Mouse (Mus musculus): ENCODE data around the gene Unc5b. TPM values are rescaled to one million over a fixed set of nuclear protein-coding genes. Genes with fewer than 3 reads are reported as not detected.
"Not testable (repeated sequence)": the region's sequence is repeated elsewhere in the genome, so short reads cannot be mapped to it uniquely, and the experiment has no call there.

The Unc5b gene
- 1 to 10 TPM; 5.9 to 6.2 TPM for total RNA-seq (2021)
- polyA plus RNA-seq (2012; rRNA removed), result 9.4 and 9.9 TPM in 2 replicates
- long read RNA-seq, partial matches to known transcripts, result 1 of 1 reads
- long read RNA-seq, other reads (novel, unspliced or antisense), result 0 of 1 reads

DNA sequence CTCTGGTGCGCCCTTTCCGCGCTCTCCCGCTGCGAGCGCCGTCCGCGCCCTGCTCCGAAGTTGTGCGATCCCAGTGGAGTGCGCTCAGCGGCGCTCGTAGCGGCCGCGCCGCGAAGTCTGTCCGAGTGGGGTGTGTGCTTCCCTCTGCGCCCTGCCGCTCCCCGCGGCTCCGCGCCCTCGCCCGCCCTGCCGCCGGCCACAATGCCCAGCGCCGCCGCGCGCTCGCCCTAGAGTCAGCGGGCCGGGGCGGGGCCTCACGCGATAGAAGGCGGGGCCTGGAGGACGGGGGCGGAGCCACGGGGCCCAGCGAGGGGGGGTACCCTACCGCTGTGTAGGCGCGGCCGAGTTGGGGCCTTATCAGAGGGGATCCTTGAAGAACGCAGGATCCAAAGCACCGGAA, at the start of gene Unc5b:
Gene Unc5b (minus strand): TSS at position 203 of the 400 bp plus-strand sequence.
- peak; percentile 98 for DNase-seq

DNA sequence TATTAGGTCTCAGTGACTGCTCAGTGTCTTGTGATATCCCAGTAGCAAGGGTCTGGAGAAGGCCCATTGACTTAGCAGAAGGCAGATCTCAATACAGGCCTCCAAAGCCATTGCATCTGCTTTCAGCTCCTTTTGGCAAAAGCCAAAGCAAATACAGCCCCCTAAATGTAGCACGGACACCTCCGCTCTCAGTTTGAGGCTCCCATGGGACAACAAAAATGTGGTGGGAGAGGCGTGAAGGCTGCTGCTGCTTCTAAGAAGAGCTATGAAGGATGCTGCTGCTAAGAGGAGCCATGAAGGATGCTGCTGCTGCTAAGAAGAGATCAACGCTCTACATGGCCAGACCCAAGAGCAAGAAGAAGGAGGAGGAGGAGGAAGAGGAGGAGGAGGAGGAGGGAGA, 48.4 kb upstream of the Unc5b start:
- no peak for DNase-seq

DNA sequence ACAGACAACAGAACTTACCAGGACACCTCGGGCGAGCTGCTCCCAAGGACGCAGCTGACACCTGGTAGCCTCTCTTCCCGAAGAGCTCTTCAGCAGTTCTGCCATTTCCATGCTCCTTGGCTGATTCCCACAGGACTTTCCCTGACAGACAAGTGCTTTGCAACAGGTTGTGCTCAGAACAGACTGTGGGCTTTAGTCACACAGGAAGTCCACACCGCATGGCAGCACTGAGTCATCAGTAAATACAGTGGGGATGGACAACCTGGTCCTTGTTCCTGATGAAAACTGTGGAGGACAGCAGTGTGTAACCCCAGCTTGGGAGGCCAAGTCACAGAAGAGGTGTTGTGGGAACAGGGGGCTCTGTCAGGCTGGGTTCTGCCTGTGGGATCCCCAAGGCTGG, 45.7 kb upstream of the Unc5b start:
- DNase-seq, result no peak

DNA sequence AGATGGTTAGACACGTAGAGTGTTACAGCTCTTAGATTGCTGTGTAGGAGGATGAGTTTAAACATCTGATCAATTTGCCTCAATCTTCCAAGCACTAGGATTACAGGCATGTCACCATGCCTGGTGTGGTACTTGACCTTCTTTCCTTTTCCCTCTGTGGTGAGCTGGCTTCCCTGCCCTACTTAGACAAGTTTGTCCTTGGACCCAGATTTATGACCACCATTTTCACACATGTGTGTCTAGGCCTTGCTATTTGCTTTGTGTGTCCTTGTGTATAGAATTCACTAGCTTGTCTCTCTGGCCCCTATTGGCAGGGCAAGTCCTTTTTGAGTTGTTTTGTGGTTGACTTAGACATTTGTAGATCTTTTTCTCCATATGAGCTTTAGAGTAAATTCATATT, 43.6 kb upstream of the Unc5b start:
- peak; percentile 68 for DNase-seq

DNA sequence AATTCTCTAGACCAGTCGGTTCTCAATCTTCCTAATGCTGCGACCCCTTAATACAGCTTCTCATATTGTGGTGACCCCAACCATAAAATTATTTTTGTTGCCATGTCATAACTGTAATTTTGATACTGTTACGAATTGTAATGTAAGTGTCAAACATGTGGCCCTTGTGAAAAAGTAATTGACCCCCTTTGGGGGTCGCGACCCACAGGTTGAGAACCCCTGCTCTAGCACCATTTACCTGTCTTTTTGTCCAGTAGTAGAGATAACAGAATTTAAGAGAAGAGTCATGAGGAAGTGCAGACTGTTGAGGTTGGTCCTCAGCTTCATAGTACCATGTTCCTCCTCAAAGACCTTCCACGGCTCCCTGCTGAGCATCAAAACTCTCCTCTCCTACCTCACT, 31.9 kb upstream of the Unc5b start:
- DNase-seq, result no peak

DNA sequence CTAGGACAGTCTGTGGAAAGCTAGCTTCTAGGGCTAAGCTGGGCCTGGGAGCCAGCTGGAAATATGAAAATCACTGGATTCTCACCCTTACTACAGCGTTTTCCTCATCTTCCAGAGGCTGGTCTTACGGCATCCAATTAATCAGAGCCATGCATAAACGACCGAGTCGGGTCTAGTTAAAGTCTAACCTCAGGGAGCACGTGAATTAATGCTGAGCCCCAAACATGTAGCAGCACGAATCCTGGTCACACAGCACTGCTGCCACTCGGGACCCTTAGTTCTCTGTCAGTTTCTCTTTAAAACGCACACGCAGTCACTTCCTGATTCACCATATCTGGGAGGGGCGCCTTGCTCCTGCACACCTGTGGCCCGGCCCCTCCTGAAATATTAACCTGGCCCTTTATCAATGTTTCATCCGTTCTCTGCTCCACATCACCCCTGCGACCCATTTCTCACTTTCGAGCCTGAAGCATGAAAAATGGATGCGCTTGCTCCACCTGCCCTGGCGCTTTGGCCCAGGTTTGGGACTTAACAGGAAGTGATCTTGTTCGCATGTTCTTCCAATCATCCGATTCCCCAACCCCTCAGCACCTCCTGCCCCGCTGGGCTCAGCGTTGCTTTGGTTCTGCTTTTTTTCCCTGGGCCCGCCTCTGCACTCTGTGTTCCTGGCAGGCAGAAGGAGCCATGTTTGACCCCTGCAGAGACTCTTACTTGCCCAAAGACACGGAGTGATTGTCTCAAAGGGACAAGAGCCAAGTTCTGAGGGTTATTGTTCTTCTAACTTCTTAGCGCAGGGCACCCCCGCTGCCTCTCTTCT, 31.3 kb upstream of the Unc5b start:
- DNase-seq, result no peak

DNA sequence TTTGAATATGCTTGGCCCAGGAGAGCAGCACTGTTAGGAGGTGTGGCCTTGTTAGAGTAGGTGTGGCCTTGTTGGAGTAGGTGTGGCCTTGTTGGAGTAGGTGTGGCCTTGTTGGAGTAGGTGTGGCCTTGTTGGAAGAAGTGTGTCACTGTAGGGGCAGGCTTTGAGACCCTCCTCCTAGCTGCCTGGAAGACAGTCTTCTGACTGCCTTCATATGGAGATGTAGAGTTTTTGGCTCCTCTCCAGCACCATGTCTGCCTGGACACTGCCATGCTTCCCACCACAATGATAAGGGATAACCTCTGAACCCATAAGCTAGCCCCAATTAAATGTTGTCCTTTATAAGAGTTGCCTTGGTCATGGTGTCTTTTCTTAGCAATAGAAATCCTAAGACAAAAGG, 13.9 kb upstream of the Unc5b start:
- not testable (repeated sequence) for DNase-seq

DNA sequence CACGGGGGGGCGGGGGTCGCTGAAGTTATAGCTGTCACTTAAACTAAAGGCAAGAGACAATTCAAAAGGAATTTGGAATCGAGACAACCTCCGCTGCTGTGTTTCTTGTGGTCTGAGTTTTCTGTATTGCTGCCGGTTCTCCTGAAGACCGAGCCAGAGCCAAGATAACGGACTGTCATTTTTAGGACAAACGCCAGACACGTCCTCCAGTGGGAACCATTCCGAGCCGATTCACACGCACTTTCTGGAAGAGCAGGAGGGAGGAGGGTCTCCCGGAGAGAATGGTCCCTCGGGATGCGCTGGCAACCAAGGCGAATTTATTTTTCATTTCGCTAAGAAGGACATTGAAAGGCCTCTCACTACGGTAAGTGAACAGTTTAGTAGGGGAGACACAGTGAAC, 7.4 kb upstream of the Unc5b start:
- no peak for DNase-seq

DNA sequence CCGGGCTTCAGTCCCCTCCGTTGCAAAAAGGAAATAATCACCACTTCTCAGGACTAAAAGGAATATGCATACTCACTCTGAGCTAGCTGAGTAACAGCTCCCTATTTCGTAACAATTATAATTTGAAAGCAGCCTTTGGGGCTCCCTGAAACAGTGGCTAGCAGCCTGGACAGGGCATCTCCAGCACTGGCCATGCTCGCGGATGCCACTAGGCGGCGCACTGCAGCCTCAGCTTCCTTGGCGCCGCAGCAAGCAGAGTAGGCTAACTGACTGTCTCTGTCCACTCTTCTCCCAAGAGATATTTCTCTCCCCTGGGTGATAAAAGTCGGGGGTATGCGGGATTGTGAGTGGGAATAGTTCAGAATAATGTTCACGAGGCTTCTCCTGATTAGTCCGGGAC, 3.6 kb upstream of the Unc5b start:
- DNase-seq, result peak; percentile 82

DNA sequence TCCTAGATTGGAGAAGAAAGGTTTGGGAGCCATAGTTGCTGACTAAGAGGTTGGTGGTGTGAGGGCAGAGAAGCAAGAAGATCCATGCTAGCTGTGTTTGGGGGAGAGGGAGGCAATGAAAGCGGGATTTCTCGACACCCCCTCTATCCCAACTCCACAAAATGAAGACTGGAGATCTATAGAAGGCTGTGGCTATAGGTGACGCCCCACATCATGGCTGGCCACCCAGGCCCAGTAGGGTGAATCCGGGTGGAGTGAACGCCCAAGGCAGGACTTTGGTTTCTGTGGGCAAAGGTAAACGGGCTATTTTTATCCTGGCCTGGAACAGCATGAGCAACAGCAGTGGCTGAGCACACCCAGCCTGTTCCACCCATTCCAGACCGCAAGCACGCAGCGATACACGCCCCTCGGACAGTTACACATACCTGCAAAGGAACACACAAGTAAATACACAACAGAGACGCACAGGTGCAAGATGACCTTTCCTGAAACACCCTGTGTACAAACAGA, 1.3 kb upstream of the Unc5b start:
- no peak for DNase-seq

DNA sequence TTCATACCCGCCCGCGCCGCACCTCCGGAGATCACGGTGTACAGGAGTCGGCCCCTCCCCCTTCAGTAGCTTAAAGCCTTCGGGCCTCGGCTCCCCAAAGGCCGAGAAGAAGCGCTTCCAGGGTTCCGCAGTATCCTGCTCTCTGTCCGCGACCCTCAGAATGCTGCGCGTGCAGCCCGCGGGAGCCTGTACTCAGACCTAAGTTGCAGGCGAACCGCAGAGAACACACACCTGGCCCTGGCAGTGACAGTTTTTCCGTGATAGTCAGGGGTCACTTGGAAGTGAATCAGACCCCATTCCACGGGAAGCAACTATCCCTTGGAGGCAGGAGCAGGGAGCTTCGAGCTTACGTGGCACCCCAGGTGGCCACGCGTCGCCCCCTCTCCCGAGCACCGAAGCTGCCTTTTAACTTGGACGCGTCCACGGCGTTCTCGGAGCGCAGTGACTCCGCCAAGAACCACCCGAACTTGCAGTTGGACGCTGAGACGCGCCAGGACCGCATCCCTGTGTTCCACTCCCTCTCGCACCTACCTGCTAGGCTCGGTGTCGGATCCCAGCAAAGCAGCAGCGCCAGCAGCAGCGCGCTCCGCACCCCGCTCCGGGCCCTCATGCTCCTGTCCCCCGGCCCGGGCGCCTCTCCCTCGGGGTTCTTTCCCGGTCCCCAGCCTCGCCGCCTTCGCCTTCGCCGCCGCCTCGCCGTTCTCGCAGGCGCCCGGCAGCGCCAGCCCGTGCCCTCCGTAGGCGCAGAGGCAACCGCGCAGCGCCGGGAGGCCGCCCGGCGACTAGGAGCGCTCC, 628 bp downstream of the Unc5b start:
- no peak for DNase-seq

DNA sequence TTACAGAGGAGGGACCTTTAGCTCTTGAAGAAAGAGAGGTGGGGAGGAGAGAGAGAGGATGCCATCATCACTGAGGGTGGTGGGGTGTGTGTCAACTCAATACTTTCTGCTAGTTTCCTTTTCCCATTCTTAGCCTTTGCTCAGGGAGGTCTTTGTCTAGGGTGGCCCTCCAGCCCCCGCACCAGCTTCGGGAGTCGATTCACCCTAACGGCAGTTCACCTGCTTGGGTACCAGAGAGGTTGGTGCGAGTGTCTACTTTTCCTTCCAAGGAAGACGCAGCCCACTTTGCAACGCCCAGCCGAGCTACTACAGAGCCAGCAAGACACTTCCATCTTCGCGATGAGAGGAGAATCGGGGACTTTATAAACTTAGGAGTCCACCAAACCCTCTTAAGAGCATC, 1.4 kb downstream of the Unc5b start:
- DNase-seq, result no peak

DNA sequence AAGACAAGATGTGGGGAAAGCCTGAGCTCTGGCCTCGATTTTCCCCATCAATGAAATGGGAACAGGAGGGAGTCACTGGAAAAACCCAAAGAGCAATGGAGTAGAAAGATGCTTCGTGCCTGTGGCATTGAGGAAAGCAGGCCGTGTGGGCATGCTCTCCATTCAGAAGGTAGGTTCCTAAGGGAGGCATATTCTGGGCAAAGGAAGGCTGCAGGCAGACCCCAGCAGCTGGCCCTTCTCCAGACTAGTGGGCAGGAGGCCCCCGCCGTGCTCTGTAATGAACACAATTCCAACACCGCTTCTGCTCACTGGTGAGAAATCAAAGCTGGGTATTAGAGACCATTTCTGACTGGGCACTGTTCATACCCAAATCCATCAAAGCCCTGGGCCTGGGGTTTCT, 2.3 kb downstream of the Unc5b start:
- DNase-seq, result no peak

DNA sequence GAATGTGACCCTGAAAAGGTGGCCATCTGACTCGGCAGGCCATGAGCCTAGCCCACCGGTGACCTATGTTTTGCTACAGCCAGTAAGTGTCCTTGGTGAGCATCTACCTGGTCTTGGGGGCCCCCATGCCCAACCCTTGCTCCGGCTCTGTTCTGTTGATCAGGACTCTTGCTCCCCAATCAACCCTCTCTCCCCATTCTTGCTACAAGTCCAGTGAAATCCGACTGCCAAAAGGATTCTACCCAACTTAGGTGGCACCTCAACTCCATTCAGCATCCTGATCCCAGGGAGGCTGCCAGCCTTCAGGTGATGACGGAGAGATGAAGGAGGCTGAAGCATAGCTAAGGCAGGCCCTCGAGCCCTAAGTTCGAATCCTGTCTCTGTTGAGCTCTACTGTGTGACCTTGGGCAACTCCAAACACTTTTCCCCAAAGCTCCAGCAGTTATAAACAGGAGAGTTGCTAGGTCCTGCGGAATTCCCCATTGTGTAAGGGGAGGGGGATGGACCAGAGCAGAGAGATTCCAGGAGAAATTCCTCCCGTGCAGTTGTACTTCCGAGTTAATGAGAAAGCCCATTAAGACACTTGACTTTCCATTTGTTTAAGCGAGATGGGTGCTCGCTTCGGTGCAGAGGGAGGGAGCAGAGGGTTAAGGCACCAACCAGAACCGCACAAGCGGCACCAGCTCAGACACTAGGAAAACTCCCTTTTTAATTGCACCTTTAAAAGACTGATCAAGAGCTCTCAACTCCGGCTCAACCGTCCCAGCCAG, 3.3 kb downstream of the Unc5b start:
- no peak for DNase-seq

DNA sequence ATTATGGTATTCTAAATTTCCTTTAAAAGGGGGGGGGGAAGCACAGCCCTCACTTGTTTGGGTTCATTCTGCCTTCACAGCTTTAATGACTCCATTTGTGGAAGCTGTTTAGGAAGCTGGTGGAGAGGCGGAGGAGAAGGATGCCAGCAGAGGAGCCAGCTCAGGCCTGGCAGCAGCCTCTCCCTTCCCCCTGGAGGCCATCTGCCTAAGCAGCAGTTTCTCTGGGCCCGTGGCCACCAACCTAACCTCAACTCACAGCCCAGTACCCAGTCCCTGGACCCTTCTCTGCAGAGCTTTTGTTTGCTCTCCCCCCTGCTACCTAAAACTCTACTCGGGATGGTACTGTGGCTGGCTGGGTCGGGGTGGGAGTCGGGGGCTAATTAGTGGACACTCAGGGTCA, 4.1 kb downstream of the Unc5b start:
- DNase-seq, result no peak

DNA sequence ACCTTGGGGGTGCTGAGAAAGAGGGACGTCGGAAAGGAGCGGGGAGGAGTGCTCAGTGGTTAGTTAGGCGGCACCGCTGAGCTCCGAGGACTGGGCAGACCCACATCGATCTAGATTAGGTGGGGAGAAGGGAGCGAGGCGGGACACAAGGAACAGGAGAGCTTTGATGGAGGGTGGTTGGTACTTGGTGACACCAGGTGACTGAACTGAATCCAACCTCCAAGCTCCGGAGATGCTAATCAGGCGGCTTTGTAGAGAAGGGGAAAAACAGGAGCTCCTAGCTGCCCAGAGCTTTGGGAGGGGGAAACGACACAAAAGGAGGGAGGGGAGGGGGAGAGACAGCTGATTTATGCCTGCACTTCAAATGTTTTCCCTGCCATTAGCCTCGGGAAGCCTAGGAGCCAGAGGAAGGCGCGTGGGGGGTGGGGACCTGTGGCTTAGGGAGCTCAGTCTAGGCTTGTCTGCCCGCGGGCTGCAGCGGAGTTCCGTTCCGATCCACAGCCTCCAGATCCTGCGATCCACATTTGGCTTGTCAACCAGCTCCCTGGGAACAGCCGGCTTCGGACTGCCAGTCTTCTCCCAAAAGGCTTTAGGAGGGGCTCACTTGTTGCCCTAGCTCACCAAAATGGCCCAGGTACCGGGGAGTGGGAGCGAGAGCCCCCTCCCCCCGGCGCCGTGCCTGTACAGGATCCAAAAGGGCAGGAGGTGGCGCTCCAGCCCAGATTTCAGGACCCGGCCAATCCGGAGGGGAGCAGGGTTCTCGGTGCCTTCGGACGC, 4.7 kb downstream of the Unc5b start:
- peak; percentile 36 for DNase-seq

DNA sequence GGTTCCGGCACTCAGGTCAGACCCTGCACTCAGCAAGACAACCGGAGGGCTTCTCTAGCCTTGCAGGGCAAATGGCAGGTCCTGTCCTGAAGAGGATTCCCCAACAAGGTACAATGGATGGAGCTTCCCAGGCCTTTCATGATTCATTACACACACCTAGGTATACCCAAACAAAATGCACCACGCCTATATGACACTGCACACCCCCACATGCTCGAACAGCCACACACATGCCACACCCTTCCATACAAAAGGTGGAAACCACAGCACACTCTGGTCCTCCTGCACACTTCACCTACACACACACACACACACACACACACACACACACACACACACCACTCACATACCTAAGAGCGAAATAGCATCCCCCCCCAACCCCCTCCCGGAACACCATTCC, 5.4 kb downstream of the Unc5b start:
- no peak for DNase-seq

DNA sequence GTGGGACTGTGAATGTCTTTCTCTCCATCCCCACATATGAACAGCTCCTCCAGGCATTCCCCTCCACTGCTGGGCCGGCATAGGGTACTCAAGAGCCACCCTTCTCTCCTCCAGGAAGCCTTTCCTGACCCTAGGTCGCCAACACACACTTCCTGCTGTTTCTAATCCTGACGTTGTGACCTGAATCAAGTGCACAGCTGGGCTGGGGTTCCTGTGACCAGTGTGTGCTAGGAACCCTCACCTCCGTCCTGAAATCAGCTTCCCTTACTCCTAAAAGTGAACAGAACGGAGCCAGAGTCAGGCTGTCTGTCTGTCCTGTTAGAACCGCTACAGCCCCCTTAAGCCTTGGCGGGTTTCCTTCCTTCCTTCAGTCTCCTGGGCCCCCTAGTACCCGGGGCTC, 7.6 kb downstream of the Unc5b start:
- no peak for DNase-seq

DNA sequence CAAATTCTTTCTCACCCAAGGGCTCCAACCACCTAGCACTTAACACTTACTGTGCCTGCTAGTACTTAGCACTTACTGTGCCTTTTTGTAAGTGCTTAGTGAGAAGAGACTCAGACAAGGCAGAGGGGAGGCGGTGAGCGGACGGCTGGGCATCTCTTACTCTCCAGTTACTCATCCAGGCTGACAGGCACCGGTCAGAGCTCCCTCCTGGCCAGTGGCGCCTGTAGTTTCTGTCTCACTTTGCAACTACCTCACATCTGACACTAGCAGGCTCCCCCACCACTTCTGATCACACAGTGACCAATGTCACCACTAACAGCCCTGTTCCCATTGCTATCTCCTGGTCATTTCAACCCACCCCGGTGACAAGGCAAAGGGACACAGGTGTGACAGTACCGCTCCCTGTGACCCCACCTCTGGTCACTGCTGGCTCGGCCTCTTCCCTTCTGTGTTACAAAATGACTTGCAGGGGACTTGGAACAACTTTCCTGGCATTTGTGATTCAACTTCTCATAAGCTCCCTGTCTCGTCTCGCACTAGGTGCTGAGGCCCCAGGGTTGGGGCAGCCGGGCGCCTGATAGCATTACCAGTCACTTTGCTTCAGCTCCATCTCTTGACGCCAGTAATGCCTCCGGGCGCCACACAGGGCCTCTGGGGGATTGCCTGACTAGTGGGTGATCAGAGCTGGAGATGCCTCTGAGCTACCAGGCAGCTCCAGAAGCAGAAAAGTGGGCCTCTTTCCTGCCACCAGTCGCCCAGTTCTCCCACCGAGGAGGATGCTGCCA, 8.5 kb downstream of the Unc5b start:
- DNase-seq, result no peak

DNA sequence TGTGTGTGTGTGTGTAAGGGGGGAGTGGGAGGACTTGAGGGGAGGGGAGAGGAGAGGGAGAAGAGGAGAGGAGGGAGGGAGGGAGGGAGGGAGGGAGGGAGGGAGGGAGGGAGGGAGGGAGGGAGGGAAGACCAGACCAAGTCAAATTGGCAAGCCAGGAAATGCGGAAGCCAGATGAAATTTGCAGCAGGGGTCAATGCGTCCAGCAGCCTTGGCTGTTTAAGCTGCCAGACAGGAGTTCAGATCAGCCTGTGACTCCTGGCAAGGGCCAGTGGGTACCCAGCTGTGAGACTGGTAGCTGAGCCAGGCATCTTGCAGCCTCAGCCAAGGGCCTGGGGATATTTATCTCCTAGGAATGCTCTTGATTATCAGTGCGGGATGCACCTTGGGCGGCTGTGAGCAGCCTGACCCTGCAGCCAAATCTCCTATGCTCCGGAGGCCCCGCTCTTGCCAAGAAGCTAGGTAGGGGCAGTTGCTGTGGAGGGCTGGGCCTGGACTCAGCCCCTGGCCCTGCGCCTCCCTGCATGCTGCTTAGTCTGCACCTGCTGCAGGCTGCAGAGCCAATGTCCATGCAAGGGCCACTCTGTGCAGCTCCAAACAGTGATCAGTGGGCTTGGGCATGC, 9.5 kb downstream of the Unc5b start:
- DNase-seq, result no peak

Measured in adrenal gland, adult 2 months (tissue).